Mouse (Mus musculus) embryonic facial prominence, embryonic 12.5 days (tissue): Measurements from ENCODE around the gene Ppp4r1. TPM values are rescaled to one million over a fixed set of nuclear protein-coding genes. Genes with fewer than 3 reads are reported as not detected.

Experiments used
- ATAC-seq: fragments of 200-750 bp; cut with Nextera tagmentation; 2 replicates; pipeline ENCODE4 v1.8.0; 2017; ENCODE audit not compliant: insufficient number of reproducible peaks, insufficient read depth, low FRiP score, low TSS enrichment
- H3K27ac ChIP-seq: fragments of 300-500 bp; sonication (generic); 2 replicates; pipeline ENCODE4 v1.5.1; 2016; ENCODE audit warnings: mild to moderate bottlenecking
- H3K27me3 ChIP-seq: fragments of 300-500 bp; sonication (generic); 2 replicates; pipeline ENCODE4 v1.6.1; 2016; ENCODE audit warnings: mild to moderate bottlenecking, moderate library complexity
- H3K36me3 ChIP-seq: fragments of 300-500 bp; sonication (generic); 2 replicates; pipeline ENCODE4 v1.6.1; 2016; ENCODE audit warnings: mild to moderate bottlenecking
- H3K4me1 ChIP-seq: fragments of 300-500 bp; sonication (generic); 2 replicates; pipeline ENCODE4 v1.6.1; 2016
- H3K4me2 ChIP-seq: fragments of 300-500 bp; sonication (generic); replicated peaks from 2 replicates; pipeline ENCODE4 v1.6.1; 2016; ENCODE audit warnings: mild to moderate bottlenecking, moderate library complexity
- H3K4me3 ChIP-seq: fragments of 300-500 bp; sonication (generic); 2 replicates; pipeline ENCODE4 v1.5.1; 2016; ENCODE audit warnings: mild to moderate bottlenecking
- H3K9ac ChIP-seq: fragments of 300-500 bp; sonication (generic); 2 replicates; pipeline ENCODE4 v1.6.1; 2016; ENCODE audit warnings: mild to moderate bottlenecking, moderate library complexity
- H3K9me3 ChIP-seq: fragments of 300-500 bp; sonication (generic); 2 replicates; pipeline ENCODE4 v1.6.1; 2016; ENCODE audit warnings: mild to moderate bottlenecking, moderate library complexity
- WGBS: fragments of 180-500 bp; shearing (Covaris S2); methylation state at CpG from one replicate; pipeline ENCODE4 v1.1.7; 2016; 5-methylcytosine and 5-hydroxymethylcytosine counted together
- polyA plus RNA-seq: library from polyadenylated mRNA; unstranded; fragments of >200 nt; fragmentation: Nextera tagmentation; extraction: Ambion mirVana; gene quantifications from 2 replicates; pipeline ENCODE4 v1.2.1, GENCODE M21; 2016

Gene Ppp4r1
- polyA plus RNA-seq, 1 experiment from 2014 or later, result 54.5 TPM

- Histone ChIP-seq H3K36me3 (peaks cover 12% of the 10 kb centered on the region), H3K27me3 (no peaks in the 10 kb centered on the region), H3K9ac (no peak overlapping the region), H3K4me3 (no peak overlapping the region), H3K4me2 (no peak overlapping the region), H3K27ac (no peak overlapping the region), H3K4me1 (no peaks in the 10 kb centered on the region), H3K9me3 (no peaks in the 10 kb centered on the region)
- ATAC-seq, result no peak
- 90% methylated on average over 2 of the region's 2 CpGs for WGBS
Measured at GRCm38 (mm10) chr17:65791161-65791560, 8.8 kb downstream of the Ppp4r1 start.

GRCm38 (mm10) chr17:65793307-65793930 is 11.0 kb downstream of the Ppp4r1 start:
- H3K9me3 ChIP-seq, result no peaks in the 10 kb centered on the region
- no peak overlapping the region for H3K4me3 ChIP-seq
- peaks cover 8% of the 10 kb centered on the region; the same call in 1 of the 2 replicates for H3K36me3 ChIP-seq
- no peak overlapping the region for H3K27ac ChIP-seq
- H3K27me3 ChIP-seq, result no peaks in the 10 kb centered on the region
- no peak overlapping the region for H3K4me2 ChIP-seq
- no peak overlapping the region for H3K9ac ChIP-seq
- H3K4me1 ChIP-seq, result no peaks in the 10 kb centered on the region
- WGBS, result 94% methylated on average over 12 of the region's 12 CpGs
- ATAC-seq, result no peak

GRCm38 (mm10) chr17:65794096-65794850 is 11.9 kb downstream of the Ppp4r1 start:
- Histone ChIP-seq H3K4me3 (no peak overlapping the region), H3K4me2 (no peak overlapping the region), H3K27ac (no peak overlapping the region), H3K9me3 (no peaks in the 10 kb centered on the region), H3K4me1 (no peaks in the 10 kb centered on the region), H3K9ac (no peak overlapping the region), H3K36me3 (peaks cover 8% of the 10 kb centered on the region; the same call in 1 of the 2 replicates), H3K27me3 (no peaks in the 10 kb centered on the region)
- 81% methylated on average over 13 of the region's 13 CpGs for WGBS
- ATAC-seq, result no peak

GRCm38 (mm10) chr17:65796056-65796455 is 13.7 kb downstream of the Ppp4r1 start:
- Histone ChIP-seq H3K27ac (no peak overlapping the region), H3K9ac (no peak overlapping the region), H3K4me1 (no peaks in the 10 kb centered on the region), H3K9me3 (no peaks in the 10 kb centered on the region), H3K27me3 (no peaks in the 10 kb centered on the region), H3K4me2 (no peak overlapping the region), H3K4me3 (no peak overlapping the region), H3K36me3 (peaks cover 8% of the 10 kb centered on the region; the same call in 1 of the 2 replicates)
- no peak for ATAC-seq
- 84% methylated on average over 7 of the region's 7 CpGs for WGBS

DNA sequence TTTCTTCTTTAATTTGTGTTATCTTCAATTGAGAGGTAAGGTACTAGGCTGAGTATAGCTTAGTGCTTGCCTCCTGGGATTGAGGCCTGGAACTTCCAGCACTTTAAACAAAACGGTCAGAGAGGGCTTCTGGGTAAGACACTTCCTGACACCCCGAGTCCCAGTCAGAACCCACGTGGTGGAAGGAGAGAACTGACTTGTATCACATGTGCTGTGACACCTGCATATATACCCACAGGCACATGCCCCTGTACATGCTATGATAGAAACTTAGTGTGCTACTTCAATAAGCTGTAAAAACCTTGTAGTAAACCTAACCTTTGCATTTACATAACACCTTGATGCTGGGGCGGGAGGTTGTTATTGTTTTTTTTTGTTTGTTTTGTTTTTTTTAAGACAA is 16.1 kb downstream of the Ppp4r1 start:
- 75% methylated on average over 4 of the region's 4 CpGs for WGBS
- no peak overlapping the region for H3K27ac ChIP-seq

GRCm38 (mm10) chr17:65799353-65799752 is 17.0 kb downstream of the Ppp4r1 start:
- 88% methylated on average over 1 of the region's 1 CpGs for WGBS

More for the DNA sequence above, 16.1 kb downstream of the Ppp4r1 start:
- H3K4me1 ChIP-seq, result no peaks in the 10 kb centered on the region
- no peak overlapping the region for H3K4me3 ChIP-seq
- H3K9me3 ChIP-seq, result no peaks in the 10 kb centered on the region
- H3K9ac ChIP-seq, result no peak overlapping the region
- no peak for ATAC-seq
- peaks cover 11% of the 10 kb centered on the region for H3K36me3 ChIP-seq
- H3K4me2 ChIP-seq, result no peak overlapping the region
- no peaks in the 10 kb centered on the region for H3K27me3 ChIP-seq

DNA sequence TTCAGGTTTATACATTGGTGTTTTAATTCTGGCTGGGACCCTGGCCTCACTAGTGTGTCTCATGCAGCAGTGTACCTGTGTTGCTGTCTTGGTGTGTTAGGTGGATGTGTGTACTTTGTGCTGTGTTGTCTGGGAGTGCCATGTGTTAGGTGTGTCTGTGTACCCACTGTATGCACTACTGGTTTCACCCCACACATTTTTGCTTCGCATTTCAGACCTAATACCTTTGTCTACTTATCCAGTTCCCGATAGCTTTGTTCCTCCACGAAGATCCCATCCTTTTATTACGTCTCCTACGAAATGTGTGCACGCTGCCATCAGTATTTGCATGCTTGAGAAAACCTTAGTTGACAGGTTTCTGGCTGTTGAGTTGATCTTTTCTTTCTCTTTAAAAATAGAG is 18.1 kb downstream of the Ppp4r1 start:
- no peak overlapping the region for H3K4me2 ChIP-seq
- ATAC-seq, result no peak
- H3K27ac ChIP-seq, result no peak overlapping the region
- WGBS, result 88% methylated on average over 6 of the region's 6 CpGs
- H3K27me3 ChIP-seq, result no peaks in the 10 kb centered on the region
- peaks cover 13% of the 10 kb centered on the region for H3K36me3 ChIP-seq
- no peak overlapping the region for H3K9ac ChIP-seq
- no peaks in the 10 kb centered on the region for H3K9me3 ChIP-seq
- no peaks in the 10 kb centered on the region for H3K4me1 ChIP-seq
- H3K4me3 ChIP-seq, result no peak overlapping the region

More at GRCm38 (mm10) chr17:65799353-65799752, 17.0 kb downstream of the Ppp4r1 start:
- H3K27ac ChIP-seq, result no peak overlapping the region
- no peak overlapping the region for H3K9ac ChIP-seq
- ATAC-seq, result no peak
- H3K27me3 ChIP-seq, result no peaks in the 10 kb centered on the region
- H3K4me2 ChIP-seq, result no peak overlapping the region
- no peaks in the 10 kb centered on the region for H3K4me1 ChIP-seq
- no peaks in the 10 kb centered on the region for H3K9me3 ChIP-seq
- H3K4me3 ChIP-seq, result no peak overlapping the region
- peaks cover 15% of the 10 kb centered on the region for H3K36me3 ChIP-seq

- H3K9me3 ChIP-seq, result no peaks in the 10 kb centered on the region
- H3K4me1 ChIP-seq, result no peaks in the 10 kb centered on the region
- H3K4me2 ChIP-seq, result no peak overlapping the region
- peaks cover 13% of the 10 kb centered on the region for H3K36me3 ChIP-seq
- WGBS, result 83% methylated on average over 4 of the region's 4 CpGs
- H3K4me3 ChIP-seq, result no peak overlapping the region
- no peak overlapping the region for H3K9ac ChIP-seq
- no peak for ATAC-seq
- no peaks in the 10 kb centered on the region for H3K27me3 ChIP-seq
- no peak overlapping the region for H3K27ac ChIP-seq
Measured at GRCm38 (mm10) chr17:65802026-65802425, 19.7 kb downstream of the Ppp4r1 start.

DNA sequence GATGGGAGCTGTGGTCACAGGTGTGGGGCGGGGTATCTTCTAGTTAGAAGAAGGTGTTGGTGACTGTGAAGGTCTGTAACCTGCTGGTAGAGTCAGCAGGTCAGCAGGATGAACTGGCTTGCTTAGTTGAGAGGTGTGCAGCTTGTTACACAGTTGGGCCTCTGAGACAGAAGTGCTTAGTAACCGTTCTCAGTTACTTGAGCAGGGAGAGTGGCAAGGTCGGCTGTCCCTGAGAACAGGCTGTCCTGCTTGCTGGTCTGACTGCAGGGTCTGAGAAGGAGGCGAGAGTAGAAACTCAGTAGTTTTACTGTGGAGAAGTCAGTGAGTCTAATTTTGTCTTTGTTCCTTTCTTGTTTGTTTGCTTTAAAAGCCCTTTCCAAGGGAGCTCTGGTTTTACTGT is 23.6 kb downstream of the Ppp4r1 start:
- Histone ChIP-seq H3K9me3 (no peaks in the 10 kb centered on the region), H3K4me3 (no peak overlapping the region), H3K36me3 (peaks cover 21% of the 10 kb centered on the region), H3K4me1 (no peaks in the 10 kb centered on the region), H3K27me3 (no peaks in the 10 kb centered on the region), H3K27ac (no peak overlapping the region), H3K9ac (no peak overlapping the region), H3K4me2 (no peak overlapping the region)
- WGBS, result 79% methylated on average over 4 of the region's 4 CpGs
- ATAC-seq, result no peak

DNA sequence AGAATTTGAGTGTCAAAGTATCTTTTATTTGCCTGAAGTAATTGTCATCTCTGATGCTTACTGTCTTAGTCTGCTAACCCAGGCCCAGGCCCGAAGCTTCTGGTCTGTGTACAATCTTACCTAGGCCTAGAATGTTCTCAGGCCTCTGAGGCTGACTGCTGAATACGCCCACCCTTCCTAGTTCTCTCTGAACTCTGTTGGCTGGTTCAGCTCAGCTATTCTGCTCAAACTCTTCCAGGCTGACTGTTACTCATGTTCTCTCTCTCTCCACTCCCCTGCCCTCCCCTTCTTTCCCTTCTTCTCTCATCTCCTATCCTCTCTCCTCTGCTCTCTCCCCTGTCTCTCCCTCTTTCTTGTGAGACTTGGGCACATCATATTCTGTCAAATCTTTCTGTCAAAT is 24.0 kb downstream of the Ppp4r1 start:
- Histone ChIP-seq H3K4me2 (no peak overlapping the region), H3K4me1 (no peaks in the 10 kb centered on the region), H3K27me3 (no peaks in the 10 kb centered on the region), H3K4me3 (no peak overlapping the region), H3K27ac (no peak overlapping the region), H3K9me3 (no peaks in the 10 kb centered on the region), H3K9ac (no peak overlapping the region), H3K36me3 (peaks cover 25% of the 10 kb centered on the region)
- 79% methylated on average over 2 of the region's 2 CpGs for WGBS
- no peak for ATAC-seq

DNA sequence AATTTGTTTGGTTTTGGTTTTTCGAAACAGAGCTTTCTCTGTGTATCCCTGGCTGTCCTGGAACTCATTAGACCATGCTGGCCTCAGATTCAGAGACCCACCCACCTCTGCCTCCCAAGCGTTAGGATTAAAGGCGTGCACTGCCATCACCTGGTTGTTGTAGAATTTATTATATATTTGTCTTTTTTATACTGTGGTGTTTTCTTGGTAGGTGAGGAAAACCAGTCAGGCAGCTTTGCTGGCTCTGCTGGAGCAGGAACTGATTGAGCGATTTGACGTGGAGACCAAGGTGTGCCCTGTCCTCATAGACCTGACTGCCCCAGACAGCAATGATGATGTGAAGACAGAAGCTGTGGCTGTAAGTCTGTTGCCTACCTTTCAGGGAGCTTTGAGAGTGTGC is 28.7 kb downstream of the Ppp4r1 start:
- no peak for ATAC-seq
- Histone ChIP-seq H3K9me3 (no peaks in the 10 kb centered on the region), H3K4me3 (no peak overlapping the region), H3K27me3 (no peaks in the 10 kb centered on the region), H3K4me1 (no peaks in the 10 kb centered on the region), H3K27ac (no peak overlapping the region), H3K9ac (no peak overlapping the region), H3K4me2 (no peak overlapping the region), H3K36me3 (peaks cover 43% of the 10 kb centered on the region)
- WGBS, result 71% methylated on average over 5 of the region's 5 CpGs

DNA sequence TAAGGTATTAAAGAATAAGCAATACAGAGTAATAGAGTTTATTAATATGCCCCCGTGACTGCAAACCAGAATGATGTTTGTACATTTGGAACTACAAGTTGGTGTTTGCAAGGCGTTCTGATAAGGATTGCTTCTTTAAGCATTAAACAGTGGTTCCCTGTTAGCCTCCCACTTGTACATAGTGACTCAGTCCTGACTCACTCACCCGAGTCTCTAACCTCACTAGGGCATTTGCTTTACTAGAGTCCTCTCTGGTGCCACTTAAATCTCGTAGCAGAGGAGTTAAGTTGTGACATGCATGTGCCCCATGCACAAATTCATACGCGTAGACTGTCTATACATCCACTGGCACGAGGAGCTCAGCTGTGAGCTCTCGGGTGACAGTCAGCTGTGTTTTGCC is 31.4 kb downstream of the Ppp4r1 start:
- Histone ChIP-seq H3K4me1 (no peaks in the 10 kb centered on the region), H3K4me3 (no peak overlapping the region), H3K4me2 (no peak overlapping the region), H3K9ac (no peak overlapping the region), H3K36me3 (peaks cover 61% of the 10 kb centered on the region), H3K27ac (no peak overlapping the region), H3K9me3 (no peaks in the 10 kb centered on the region), H3K27me3 (no peaks in the 10 kb centered on the region)
- no peak for ATAC-seq
- WGBS, result 94% methylated on average over 8 of the region's 8 CpGs
